In the genomic region with DNA sequence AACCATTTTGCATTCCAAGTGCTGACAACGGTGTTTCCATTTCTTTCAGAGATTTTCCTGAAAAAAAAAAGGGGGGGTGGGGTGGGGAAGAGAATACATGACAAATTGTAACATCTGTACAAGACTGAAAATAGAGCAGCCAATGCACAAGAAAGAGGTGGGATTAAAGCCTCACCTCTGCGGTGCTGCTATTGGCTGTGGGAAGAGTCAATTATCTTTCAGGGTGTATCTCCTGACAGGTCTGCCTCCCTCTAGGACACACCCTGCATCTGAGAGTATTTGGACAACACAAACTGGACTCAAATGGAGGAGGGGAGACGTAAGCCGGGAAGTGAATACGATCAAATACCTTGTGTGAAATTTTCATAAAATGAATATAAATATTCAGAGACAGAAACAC, we compare ENCODE assay signal across 24 mouse cellular contexts. TPM values are rescaled to one million over a fixed set of nuclear protein-coding genes. Genes with fewer than 3 reads are reported as not detected.
DNase-seq lines count a peak whose midpoint lies in the region; ATAC-seq lines count a peak whose summit lies in the region.
"Had no signal": no experiment of that assay in that cellular context is flagged by ENCODE, and none has a peak within 500 bp of the region (broad histone marks: within the 10 kb centered on the region; RNA-seq: fewer than 3 reads in every experiment).

No protein-coding gene starts in this region.

- peaks cover 75% of the 10 kb centered on the region for H3K36me3 ChIP-seq in liver, embryonic 12.5 days
- peaks cover 54% of the 10 kb centered on the region for H3K36me3 ChIP-seq in liver, embryonic 11.5 days (ENCODE audit: control insufficient read depth, insufficient read depth, low read length)
- H3K36me3 ChIP-seq in liver, embryonic 13.5 days = peaks cover 74% of the 10 kb centered on the region
- peaks cover 74% of the 10 kb centered on the region for H3K36me3 ChIP-seq in hindbrain, embryonic 13.5 days

- H3K4me3 ChIP-seq in liver, embryonic 12.5 days = no peak overlapping the region
- H3K4me3 ChIP-seq in liver, embryonic 11.5 days (ENCODE audit: low read depth, low read length) = no peak overlapping the region
- no peak overlapping the region for H3K4me3 ChIP-seq in liver, embryonic 13.5 days (replicated peaks)
- H3K4me3 ChIP-seq in hindbrain, embryonic 13.5 days = no peak overlapping the region
- H3K4me3 ChIP-seq: embryonic facial prominence, embryonic 12.5 days; forebrain, embryonic 15.5 days; heart, embryonic 12.5 days; hindbrain, embryonic 10.5 days; hindbrain, embryonic 15.5 days had no signal

- 0 out of 2 replicates have a peak overlapping the region, but pooled peaks have one; percentile 13 for H3K27ac ChIP-seq in liver, embryonic 12.5 days
- H3K27ac ChIP-seq in liver, embryonic 11.5 days (ENCODE audit: low read depth, low read length) = no peak overlapping the region
- H3K27ac ChIP-seq in liver, embryonic 13.5 days = no peak overlapping the region
- no peak overlapping the region for H3K27ac ChIP-seq in hindbrain, embryonic 13.5 days
- H3K27ac ChIP-seq: embryonic facial prominence, embryonic 12.5 days; forebrain, embryonic 15.5 days; hindbrain, embryonic 10.5 days; hindbrain, embryonic 15.5 days had no signal

- WGBS in liver, embryonic 12.5 days (ENCODE audit: insufficient replicate concordance) = 94% methylated on average over 5 of the region's 5 CpGs
- 97% methylated on average over 5 of the region's 5 CpGs for WGBS in liver, embryonic 11.5 days
- 93% methylated on average over 5 of the region's 5 CpGs for WGBS in liver, embryonic 13.5 days (ENCODE audit: insufficient replicate concordance)
- WGBS in hindbrain, embryonic 13.5 days = 97% methylated on average over 5 of the region's 5 CpGs

- DNase-seq in liver, embryonic 11.5 days (ENCODE audit: low spot score) = no peak
- DNase-seq in R1 (ENCODE audit: low read depth, low spot score) = peak; percentile 75
- DNase-seq in liver, embryonic 13.5 days = peak; percentile 27
- DNase-seq in frontal cortex, postnatal 10 days (ENCODE audit: low spot score in 2 of 2) = no peak
- DNase-seq in left cerebral cortex, postnatal 10 days (ENCODE audit: extremely low spot score in 1 of 2, low spot score in 2 of 2) = no peak
- DNase-seq: adrenal gland, adult 8-10 months; adrenal gland, postnatal 36 days; cerebellum, adult 11-12 months; cerebellum, adult 9-10 months; cerebellum, postnatal 25 days; gastrocnemius, postnatal 14 days had no signal

- H3K27me3 ChIP-seq in liver, embryonic 12.5 days (replicated peaks) = no peaks in the 10 kb centered on the region
- H3K27me3 ChIP-seq in liver, embryonic 11.5 days (replicated peaks; ENCODE audit: control insufficient read depth, insufficient read depth, low read length) = no peaks in the 10 kb centered on the region
- H3K27me3 ChIP-seq in liver, embryonic 13.5 days = no peaks in the 10 kb centered on the region
- H3K27me3 ChIP-seq in hindbrain, embryonic 13.5 days = no peaks in the 10 kb centered on the region
- H3K27me3 ChIP-seq: embryonic facial prominence, embryonic 12.5 days; forebrain, embryonic 15.5 days; heart, embryonic 12.5 days; hindbrain, embryonic 15.5 days; Patski had no signal

- ATAC-seq in liver, embryonic 12.5 days = no peak
- ATAC-seq in liver, embryonic 11.5 days (replicated peaks; ENCODE audit: low FRiP score) = no peak
- ATAC-seq in liver, embryonic 13.5 days (ENCODE audit: low read depth) = no peak
- ATAC-seq in hindbrain, embryonic 13.5 days (ENCODE audit: low FRiP score) = no peak
- ATAC-seq: forebrain, embryonic 15.5 days; Patski had no signal

- peaks cover 11% of the 10 kb centered on the region for H3K9me3 ChIP-seq in liver, embryonic 12.5 days (replicated peaks)
- H3K9me3 ChIP-seq in liver, embryonic 11.5 days (ENCODE audit: control insufficient read depth, low read length) = peaks cover 6% of the 10 kb centered on the region
- peaks cover 11% of the 10 kb centered on the region for H3K9me3 ChIP-seq in liver, embryonic 13.5 days (replicated peaks)
- H3K9me3 ChIP-seq in hindbrain, embryonic 13.5 days = no peaks in the 10 kb centered on the region
- H3K9me3 ChIP-seq: forebrain, embryonic 15.5 days; hindbrain, embryonic 15.5 days had no signal

- H3K4me1 ChIP-seq in liver, embryonic 12.5 days = peaks cover 50% of the 10 kb centered on the region
- peaks cover 9% of the 10 kb centered on the region; the same call in 1 of the 2 replicates for H3K4me1 ChIP-seq in liver, embryonic 11.5 days (replicated peaks; ENCODE audit: control insufficient read depth, insufficient read depth, low read length)
- H3K4me1 ChIP-seq in liver, embryonic 13.5 days (replicated peaks) = peaks cover 48% of the 10 kb centered on the region
- peaks cover 16% of the 10 kb centered on the region for H3K4me1 ChIP-seq in hindbrain, embryonic 13.5 days (replicated peaks)

- no peak overlapping the region for H3K9ac ChIP-seq in liver, embryonic 12.5 days
- H3K9ac ChIP-seq in liver, embryonic 11.5 days (ENCODE audit: low read depth, low read length) = no peak overlapping the region
- no peak overlapping the region for H3K9ac ChIP-seq in liver, embryonic 13.5 days
- H3K9ac ChIP-seq in hindbrain, embryonic 13.5 days = no peak overlapping the region
- H3K9ac ChIP-seq: embryonic facial prominence, embryonic 12.5 days; forebrain, embryonic 15.5 days; heart, embryonic 12.5 days; hindbrain, embryonic 15.5 days had no signal

- intact Hi-C loops in left cerebral cortex, postnatal 10 days (cut with DNase I) = no loop called here

- H3K4me2 ChIP-seq in liver, embryonic 12.5 days = no peak overlapping the region
- no peak overlapping the region for H3K4me2 ChIP-seq in liver, embryonic 11.5 days
- H3K4me2 ChIP-seq in liver, embryonic 13.5 days = no peak overlapping the region
- no peak overlapping the region for H3K4me2 ChIP-seq in hindbrain, embryonic 13.5 days
- H3K4me2 ChIP-seq: embryonic facial prominence, embryonic 12.5 days; forebrain, embryonic 15.5 days; heart, embryonic 12.5 days; hindbrain, embryonic 15.5 days had no signal

RNA-seq across cellular contexts. Expression of gene Bag1, which starts 4.4 kb away (rescaled TPM):
- 185 and 192 TPM in 2 replicates for polyA plus RNA-seq in liver, embryonic 12.5 days (2016; fragmentation: Nextera tagmentation; extraction: Ambion mirVana)
- polyA plus RNA-seq in liver, embryonic 11.5 days (2014; fragmentation: Nextera tagmentation; extraction: Ambion mirVana) = 219 and 225 TPM in 2 replicates
- 145 and 166 TPM in 2 replicates for polyA plus RNA-seq in liver, embryonic 13.5 days (2015; fragmentation: Nextera tagmentation; extraction: Ambion mirVana)
- 201 and 205 TPM in 2 replicates for polyA plus RNA-seq in hindbrain, embryonic 13.5 days (2015; fragmentation: Nextera tagmentation; extraction: Ambion mirVana)
- 100 to 1,000 TPM; 167 to 168 TPM for total RNA-seq in left cerebral cortex, postnatal 10 days (2021)

RNA-seq across cellular contexts. Expression of gene Chmp5, which starts 4.6 kb away (rescaled TPM):
- polyA plus RNA-seq in liver, embryonic 12.5 days (2016; fragmentation: Nextera tagmentation; extraction: Ambion mirVana) = 48.6 and 48.7 TPM in 2 replicates
- polyA plus RNA-seq in liver, embryonic 11.5 days (2014; fragmentation: Nextera tagmentation; extraction: Ambion mirVana) = 70.7 and 74.6 TPM in 2 replicates
- polyA plus RNA-seq in liver, embryonic 13.5 days (2015; fragmentation: Nextera tagmentation; extraction: Ambion mirVana) = 48.7 and 57.4 TPM in 2 replicates
- 174 and 178 TPM in 2 replicates for polyA plus RNA-seq in hindbrain, embryonic 13.5 days (2015; fragmentation: Nextera tagmentation; extraction: Ambion mirVana)
- 10 to 100 TPM; 66.9 to 71.9 TPM for total RNA-seq in left cerebral cortex, postnatal 10 days (2021)

RNA-seq across cellular contexts. Expression of gene Spink4, which starts 23.8 kb away (rescaled TPM):
- 0.58 TPM in 1 of 2 replicates, not detected in the other for polyA plus RNA-seq in liver, embryonic 12.5 days (2016; fragmentation: Nextera tagmentation; extraction: Ambion mirVana)
- polyA plus RNA-seq in liver, embryonic 11.5 days (2014; fragmentation: Nextera tagmentation; extraction: Ambion mirVana) = not detected in 2 replicates
- polyA plus RNA-seq in liver, embryonic 13.5 days (2015; fragmentation: Nextera tagmentation; extraction: Ambion mirVana) = 0.39 and 0.44 TPM in 2 replicates
- polyA plus RNA-seq in hindbrain, embryonic 13.5 days (2015; fragmentation: Nextera tagmentation; extraction: Ambion mirVana) = not detected in 2 replicates
- total RNA-seq in left cerebral cortex, postnatal 10 days (2021) = not detected
- total RNA-seq: ES-E14; gastrocnemius, adult 18-20 months; gastrocnemius, postnatal 14 days; granulocyte monocyte progenitor cell, adult 5-6 weeks had no signal
- polyA plus RNA-seq: C2C12; embryonic facial prominence, embryonic 12.5 days; forebrain, embryonic 11.5 days; forebrain, embryonic 15.5 days; hindbrain, embryonic 10.5 days; hindbrain, embryonic 15.5 days; Patski had no signal

RNA-seq across cellular contexts. Expression of gene Nfx1, which starts 27.1 kb away (rescaled TPM):
- 53.5 and 55.7 TPM in 2 replicates for polyA plus RNA-seq in liver, embryonic 12.5 days (2016; fragmentation: Nextera tagmentation; extraction: Ambion mirVana)
- 89.0 and 97.5 TPM in 2 replicates for polyA plus RNA-seq in liver, embryonic 11.5 days (2014; fragmentation: Nextera tagmentation; extraction: Ambion mirVana)
- polyA plus RNA-seq in liver, embryonic 13.5 days (2015; fragmentation: Nextera tagmentation; extraction: Ambion mirVana) = 32.8 and 40.5 TPM in 2 replicates
- 107 and 110 TPM in 2 replicates for polyA plus RNA-seq in hindbrain, embryonic 13.5 days (2015; fragmentation: Nextera tagmentation; extraction: Ambion mirVana)
- 10 to 100 TPM; 58.8 to 59.4 TPM for total RNA-seq in left cerebral cortex, postnatal 10 days (2021)

Comparison
In these comparisons a context has a peak if more than half of its experiments do, and no peak if none do; other contexts are left out.
1. DNase-seq: peak in R1 (single experiment) and liver, embryonic 13.5 days (single experiment); none in liver, embryonic 11.5 days (single experiment), frontal cortex, postnatal 10 days (0 of 2) and left cerebral cortex, postnatal 10 days (0 of 2).